Mouse (Mus musculus): ENCODE results near the gene Ccdc163. TPM values are rescaled to one million over a fixed set of nuclear protein-coding genes. Genes with fewer than 3 reads are reported as not detected.
A peak's percentile ranks its signal among the peaks of the same experiment; 100 is the strongest.

Ccdc163 gene
- total RNA-seq (2012; rRNA removed) (15.3 and 19.9 TPM in 2 replicates), total RNA-seq (2014; rRNA removed) (18.1 and 20.2 TPM in 2 replicates), polyA plus RNA-seq (2012; ENCODE audit: insufficient read length, low read depth) (27.6 and 27.9 TPM in 2 replicates)

GRCm38 (mm10) chr4:116708201-116708764 lies at the start of gene Ccdc163, which contains the start of gene Mmachc:
Ccdc163 (plus strand) TSS chr4:116708509.
Mmachc (minus strand) TSS chr4:116708406.
- H3K27me3 ChIP-seq (replicated peaks), result no peaks in the 10 kb centered on the region
- no peaks in the 10 kb centered on the region for H3K9me3 ChIP-seq (replicated peaks; ENCODE audit: low read length)
- peak within 1 kb of the TSS; percentile 92 for H3K4me2 ChIP-seq (ENCODE audit: insufficient read depth, low read depth, poor library complexity, severe bottlenecking)
- H3K9ac ChIP-seq (ENCODE audit: insufficient read depth, low read depth), result peak within 1 kb of the TSS; percentile 65
- peak; percentile 98 for DNase-seq (ENCODE audit: extremely low read depth)
- peaks cover 0 to 34% of the 10 kb centered on the region in 2 experiments; a peak in 2 of 4 replicates for H3K4me1 ChIP-seq (ENCODE audit: control insufficient read depth in 1 of 2, insufficient read depth in 2 of 2)
- peak within 1 kb of the TSS; percentile 57 to 74 (median 65) for H3K4me3 ChIP-seq (replicated peaks in 1 of 3; ENCODE audit: low read depth in 2 of 3, low read length in 2 of 3, poor library complexity in 1 of 3)
- H3K36me3 ChIP-seq (replicated peaks in 1 of 2; ENCODE audit: control insufficient read depth in 1 of 2, insufficient read depth in 1 of 2, low read length in 1 of 2), result peaks cover 8 to 29% of the 10 kb centered on the region in 2 experiments
- H3K27ac ChIP-seq (ENCODE audit: insufficient read depth, low read depth), result peak within 1 kb of the TSS; percentile 56
- TF ChIP-seq ZKSCAN1 (IDR thresholded peaks at IDR 0.05; ENCODE audit: borderline replicate concordance, low read depth, low read length), result no peak
- no peak for TF ChIP-seq EP300 (IDR thresholded peaks at IDR 0.05; ENCODE audit: low read length)
- TF ChIP-seq MYC (IDR thresholded peaks at IDR 0.05; ENCODE audit: low read depth, low read length), result peak; percentile 89
- peak; percentile 52; the same call in 1 of the 2 replicates for TF ChIP-seq BHLHE40 (IDR thresholded peaks at IDR 0.05; ENCODE audit: low read depth, low read length)
- peak; percentile 37 for TF ChIP-seq NRF1 (IDR thresholded peaks at IDR 0.05; ENCODE audit: low read depth, low read length)
- peak; percentile 64 for TF ChIP-seq NELFE (IDR thresholded peaks at IDR 0.05; ENCODE audit: low read depth, low read length)
- peak; percentile 85 for TF ChIP-seq ELF1 (IDR thresholded peaks at IDR 0.05; ENCODE audit: low read depth, low read length)
- TF ChIP-seq GABPA (IDR thresholded peaks at IDR 0.05; ENCODE audit: insufficient replicate concordance, low read depth, low read length), result peak; percentile 94; the same call in 1 of the 2 replicates
- TF ChIP-seq E2F4 (IDR thresholded peaks at IDR 0.05; ENCODE audit: insufficient replicate concordance, low read depth, low read length), result 0 out of 2 replicates have a peak, but pooled peaks have one; percentile 79
- TF ChIP-seq POLR2A (IDR thresholded peaks at IDR 0.05; ENCODE audit: low read depth, low read length), result peak; percentile 75
- TF ChIP-seq MXI1 (IDR thresholded peaks at IDR 0.05; ENCODE audit: low read depth, low read length), result peak; percentile 92
- TF ChIP-seq SIN3A (IDR thresholded peaks at IDR 0.05; ENCODE audit: low read length), result peak; percentile 94
- peak; percentile 82; the same call in 1 of the 2 replicates for TF ChIP-seq CHD2 (IDR thresholded peaks at IDR 0.05; ENCODE audit: low read length)
- TF ChIP-seq HCFC1 (IDR thresholded peaks at IDR 0.05; ENCODE audit: low read depth, low read length), result peak; percentile 97
- TF ChIP-seq UBTF (IDR thresholded peaks at IDR 0.05; ENCODE audit: low read depth, low read length), result no peak
- TF ChIP-seq IRF4 (IDR thresholded peaks at IDR 0.05; ENCODE audit: low read depth, low read length), result peak; percentile 51; the same call in 1 of the 2 replicates
- TF ChIP-seq KAT2A (IDR thresholded peaks at IDR 0.05; ENCODE audit: insufficient replicate concordance, low read length), result peak; percentile 100
- TF ChIP-seq SMC3 (IDR thresholded peaks at IDR 0.05; ENCODE audit: low read depth, low read length), result no peak
- TF ChIP-seq POLR2AphosphoS2 (IDR thresholded peaks at IDR 0.05; ENCODE audit: low read depth, low read length), result peak; percentile 91; the same call in 1 of the 2 replicates
- TF ChIP-seq ZNF384 (IDR thresholded peaks at IDR 0.05; ENCODE audit: low read depth, low read length), result no peak
- TF ChIP-seq RAD21 (IDR thresholded peaks at IDR 0.05; ENCODE audit: low read depth, low read length), result no peak
- peak; percentile 93 for TF ChIP-seq MAX (IDR thresholded peaks at IDR 0.05; ENCODE audit: low read length)
- TF ChIP-seq ZMIZ1 (IDR thresholded peaks at IDR 0.05; ENCODE audit: low read depth, low read length), result peak; percentile 60
- TF ChIP-seq MEF2A (IDR thresholded peaks at IDR 0.05; ENCODE audit: borderline replicate concordance, low read depth, low read length), result peak; percentile 26; the same call in 1 of the 2 replicates
- TF ChIP-seq TBP (conservative IDR thresholded peaks at IDR 0.05; ENCODE audit: low read depth, low read length), result peak; percentile 85
- H3K79me2 ChIP-seq (replicated peaks; ENCODE audit: control insufficient read depth, extremely low read depth, insufficient read depth, poor library complexity, severe bottlenecking), result peaks cover 8% of the 10 kb centered on the region
- dilution Hi-C loops (cut with MboI; ENCODE audit: extremely low pct_ligation_motif_present, extremely low pct_unique_long_range_greater_than_20kb, low sequenced_read_pairs), result no loop called here
- in situ Hi-C loops (cut with MboI; ENCODE audit: low pct_ligation_motif_present, low pct_unique_long_range_greater_than_20kb, low sequenced_read_pairs), result no loop called here
